Comparison of ENCODE assay signal across 25 mouse cellular contexts in genomic region chr11:8705156-8705555, GRCm38 (mm10).
"Had no signal": no experiment of that assay in that cellular context is flagged by ENCODE, and none has a peak within 500 bp of the region (broad histone marks: within the 10 kb centered on the region; RNA-seq: fewer than 3 reads in every experiment).

No protein-coding gene starts in this region.

- H3K4me3 ChIP-seq: kidney, embryonic 15.5 days; left cerebral cortex, adult 2 months; limb, embryonic 12.5 days; limb, embryonic 15.5 days; liver, embryonic 15.5 days; lung, embryonic 15.5 days; megakaryocyte, embryonic 14.5 days; neural tube, embryonic 13.5 days; stomach, embryonic 15.5 days had no signal

- H3K9ac ChIP-seq: kidney, embryonic 15.5 days; limb, embryonic 12.5 days; limb, embryonic 15.5 days; liver, embryonic 15.5 days; lung, embryonic 15.5 days; neural tube, embryonic 13.5 days; stomach, embryonic 15.5 days had no signal

- H3K9me3 ChIP-seq: kidney, embryonic 15.5 days; limb, embryonic 12.5 days; limb, embryonic 15.5 days; liver, embryonic 15.5 days; lung, embryonic 15.5 days; megakaryocyte, embryonic 14.5 days; neural tube, embryonic 13.5 days; stomach, embryonic 15.5 days had no signal

- H3K36me3 ChIP-seq: kidney, embryonic 15.5 days; limb, embryonic 12.5 days; limb, embryonic 15.5 days; liver, embryonic 15.5 days; lung, embryonic 15.5 days; neural tube, embryonic 13.5 days; stomach, embryonic 15.5 days had no signal

- DNase-seq: kidney, adult 2 months; kidney, postnatal 10 days; kidney, postnatal 36 days; layer of hippocampus, postnatal 36 days; left cerebral cortex, postnatal 4 days; lung, adult 18-20 months; lung, postnatal 10 days; lung, postnatal 36 days; midbrain, embryonic 14.5 days; retina, postnatal 1 day; right cerebral cortex, postnatal 25 days; spleen, adult 18-20 months; thymus, postnatal 14 days; thymus, postnatal 4 days had no signal

- H3K27me3 ChIP-seq: kidney, embryonic 15.5 days; limb, embryonic 12.5 days; limb, embryonic 15.5 days; liver, embryonic 15.5 days; lung, embryonic 15.5 days; megakaryocyte, embryonic 14.5 days; neural tube, embryonic 13.5 days; stomach, embryonic 15.5 days had no signal

- H3K4me2 ChIP-seq: kidney, embryonic 15.5 days; limb, embryonic 12.5 days; limb, embryonic 15.5 days; liver, embryonic 11.5 days; liver, embryonic 15.5 days; lung, embryonic 15.5 days; midbrain, embryonic 11.5 days; neural tube, embryonic 13.5 days; stomach, embryonic 15.5 days had no signal

- H3K27ac ChIP-seq: kidney, embryonic 15.5 days; left cerebral cortex, adult 2 months; limb, embryonic 15.5 days; liver, embryonic 15.5 days; lung, embryonic 15.5 days; neural tube, embryonic 13.5 days; stomach, embryonic 15.5 days had no signal

- H3K4me1 ChIP-seq: megakaryocyte, embryonic 14.5 days; neural tube, embryonic 13.5 days had no signal
